Mouse (Mus musculus) liver, embryonic 14.5 days (tissue): ENCODE results near the gene Mptx2. TPM values are rescaled to one million over a fixed set of nuclear protein-coding genes. Genes with fewer than 3 reads are reported as not detected.

Source experiments
- ATAC-seq: fragments of 200-750 bp; cut with Nextera tagmentation; 2 replicates; pipeline ENCODE4 v1.8.0; 2017; ENCODE audit warnings: moderate number of reproducible peaks, mild to moderate bottlenecking, moderate library complexity; ENCODE audit not compliant: insufficient read depth
- DNase-seq, 3 experiments: peaks; one replicate each; pipeline ENCODE4 v3.0.0-alpha.2; 2012 to 2013; ENCODE audit warnings: low read depth in 3 of 3, low spot score in 3 of 3
- H3K27ac ChIP-seq: fragments of 300-500 bp; sonication (generic); 2 replicates; pipeline ENCODE4 v1.5.1; 2014; ENCODE audit warnings: moderate library complexity, mild to moderate bottlenecking, control low read depth, inconsistent platforms
- H3K27me3 ChIP-seq: fragments of 300-500 bp; sonication (generic); 2 replicates; pipeline ENCODE4 v1.6.1; 2014; ENCODE audit warnings: mild to moderate bottlenecking, low read length, moderate library complexity; ENCODE audit not compliant: control insufficient read depth, insufficient read depth
- H3K36me3 ChIP-seq: fragments of 300-500 bp; sonication (generic); replicated peaks from 2 replicates; pipeline ENCODE4 v1.6.1; 2014; ENCODE audit warnings: low read depth; ENCODE audit not compliant: control insufficient read depth, insufficient read depth
- H3K4me1 ChIP-seq, 2 experiments: fragments of 200-500 bp in 1 of 2; fragments of 300-500 bp in 1 of 2; sonication (generic) in 1 of 2; replicated peaks; 2 replicates each; pipeline ENCODE4 v1.6.1; 2012 to 2014; ENCODE audit warnings: antibody characterized with exemption in 1 of 2, inconsistent platforms in 1 of 2, low read length in 1 of 2; ENCODE audit not compliant: control insufficient read depth in 2 of 2, insufficient read depth in 2 of 2
- H3K4me2 ChIP-seq: fragments of 300-500 bp; sonication (generic); 2 replicates; pipeline ENCODE4 v1.6.1; 2014; ENCODE audit warnings: low read depth, mild to moderate bottlenecking, control low read depth, moderate library complexity
- H3K4me3 ChIP-seq, 2 experiments: fragments of 200-500 bp in 1 of 2; fragments of 300-500 bp in 1 of 2; sonication (generic) in 1 of 2; 2 replicates each; pipeline ENCODE4 v1.5.1; 2012 to 2014; ENCODE audit warnings: low read depth in 2 of 2, low read length in 2 of 2, mild to moderate bottlenecking in 2 of 2, control low read depth in 1 of 2, inconsistent platforms in 1 of 2, moderate library complexity in 1 of 2; ENCODE audit not compliant: insufficient read depth in 1 of 2
- H3K9ac ChIP-seq: fragments of 300-500 bp; sonication (generic); replicated peaks from 2 replicates; pipeline ENCODE4 v1.6.1; 2014; ENCODE audit warnings: mild to moderate bottlenecking, control low read depth, moderate library complexity
- H3K9me3 ChIP-seq: fragments of 300-500 bp; sonication (generic); 2 replicates; pipeline ENCODE4 v1.6.1; 2016; ENCODE audit warnings: low read length, mixed read lengths; ENCODE audit not compliant: control insufficient read depth
- CTCF ChIP-seq: IDR thresholded peaks from 2 replicates; pipeline ENCODE4 v1.5.1; 2016; ENCODE audit warnings: antibody characterized with exemption, low read depth, control low read depth
- EP300 ChIP-seq: IDR thresholded peaks from 2 replicates; pipeline ENCODE4 v1.6.1; 2016; ENCODE audit warnings: antibody characterized with exemption, low read depth
- WGBS: fragments of 180-500 bp; shearing (Covaris S2); extraction: QIAGEN DNeasy Blood & Tissue Kit; methylation state at CpG from one replicate; pipeline ENCODE4 v1.1.7; 2014; ENCODE audit not compliant: insufficient replicate concordance; 5-methylcytosine and 5-hydroxymethylcytosine counted together
- polyA plus RNA-seq, 2 experiments: library from polyadenylated mRNA; depleted of rRNA in 1 of 2; stranded (reverse) in 1 of 2; unstranded in 1 of 2; fragments of >200 nt; fragmentation: Nextera tagmentation in 1 of 2; extraction: Ambion mirVana in 1 of 2; gene quantifications; 2 replicates each; pipeline versions ENCODE4 v1.2.1 to v1.2.3; 2012 to 2014

Gene Mptx2
- polyA plus RNA-seq (2012; rRNA removed): not detected in 2 replicates
- polyA plus RNA-seq (2014; fragmentation: Nextera tagmentation; extraction: Ambion mirVana): not detected in 2 replicates

GRCm38 (mm10) chr1:173277677-173278076, at the start of gene Mptx2:
TSS of gene Mptx2 (minus strand) at chr1:173277777.
- ATAC-seq: no peak
- Histone ChIP-seq H3K36me3 (no peaks in the 10 kb centered on the region), H3K9ac (no peak within 1 kb of the TSS), H3K4me1 (no peaks in the 10 kb centered on the region), H3K27ac (no peak within 1 kb of the TSS), H3K9me3 (no peaks in the 10 kb centered on the region), H3K4me3 (no peak within 1 kb of the TSS), H3K4me2 (no peak within 1 kb of the TSS), H3K27me3 (no peaks in the 10 kb centered on the region)
- no peak for TF ChIP-seq EP300
- no peak for DNase-seq
- 43% methylated on average over 3 of the region's 3 CpGs for WGBS

DNA sequence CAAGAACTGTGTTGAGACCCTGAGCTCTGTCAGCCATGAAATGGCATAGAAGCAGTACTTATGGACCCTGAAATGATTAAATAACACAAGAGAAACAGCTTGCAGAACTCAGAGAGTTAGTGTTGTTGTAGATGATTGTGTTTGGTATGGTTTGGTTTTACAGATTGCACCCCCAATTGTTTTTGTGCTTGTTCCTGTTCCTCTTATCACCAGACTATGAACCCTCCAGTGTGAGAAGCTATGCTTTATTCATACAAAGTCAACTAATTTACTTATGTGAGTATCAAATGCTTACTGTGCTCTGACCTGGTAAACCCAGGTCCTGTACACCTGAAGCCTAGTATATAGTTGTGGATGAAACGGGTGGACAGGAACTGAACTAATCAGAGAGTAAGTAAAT, 49.0 kb upstream of the Mptx2 start:
- peak overlapping the region; percentile 34 for H3K27ac ChIP-seq
- TF ChIP-seq EP300: no peak
- no peak for TF ChIP-seq CTCF
- H3K4me2 ChIP-seq: no peak overlapping the region
- no peaks in the 10 kb centered on the region for H3K9me3 ChIP-seq
- H3K4me3 ChIP-seq: no peak overlapping the region
- ATAC-seq (no peak), DNase-seq (no peak)
- WGBS: 55% methylated on average over 1 of the region's 1 CpGs
- H3K4me1 ChIP-seq: peaks cover 52% of the 10 kb centered on the region in 2 experiments
- H3K9ac ChIP-seq: no peak overlapping the region
- no peaks in the 10 kb centered on the region for H3K27me3 ChIP-seq
- peaks cover 6% of the 10 kb centered on the region for H3K36me3 ChIP-seq

- DNase-seq (peak in 1 of 3 experiments; percentile 58), ATAC-seq (peak; percentile 22)
- Histone ChIP-seq H3K4me2 (peak overlapping the region; percentile 39), H3K4me1 (peaks cover 52% of the 10 kb centered on the region in 2 experiments), H3K27ac (peak overlapping the region; percentile 31), H3K9ac (0 out of 2 replicates have a peak overlapping the region, but pooled peaks have one; percentile 2), H3K9me3 (no peaks in the 10 kb centered on the region), H3K36me3 (peaks cover 2% of the 10 kb centered on the region; the same call in 1 of the 2 replicates), H3K4me3 (no peak overlapping the region), H3K27me3 (no peaks in the 10 kb centered on the region)
- 85% methylated on average over 1 of the region's 1 CpGs for WGBS
- TF ChIP-seq EP300 (peak; percentile 72), CTCF (no peak)
These were observed 47.8 kb upstream of the Mptx2 start for GRCm38 (mm10) chr1:173325395-173325794.

- 65% methylated on average over 4 of the region's 4 CpGs for WGBS
- no peak for TF ChIP-seq EP300
- TF ChIP-seq CTCF: no peak
- H3K4me1 ChIP-seq: peaks cover 48 to 49% of the 10 kb centered on the region in 2 experiments
These were observed 47.4 kb upstream of the Mptx2 start for GRCm38 (mm10) chr1:173324961-173325360.

DNA sequence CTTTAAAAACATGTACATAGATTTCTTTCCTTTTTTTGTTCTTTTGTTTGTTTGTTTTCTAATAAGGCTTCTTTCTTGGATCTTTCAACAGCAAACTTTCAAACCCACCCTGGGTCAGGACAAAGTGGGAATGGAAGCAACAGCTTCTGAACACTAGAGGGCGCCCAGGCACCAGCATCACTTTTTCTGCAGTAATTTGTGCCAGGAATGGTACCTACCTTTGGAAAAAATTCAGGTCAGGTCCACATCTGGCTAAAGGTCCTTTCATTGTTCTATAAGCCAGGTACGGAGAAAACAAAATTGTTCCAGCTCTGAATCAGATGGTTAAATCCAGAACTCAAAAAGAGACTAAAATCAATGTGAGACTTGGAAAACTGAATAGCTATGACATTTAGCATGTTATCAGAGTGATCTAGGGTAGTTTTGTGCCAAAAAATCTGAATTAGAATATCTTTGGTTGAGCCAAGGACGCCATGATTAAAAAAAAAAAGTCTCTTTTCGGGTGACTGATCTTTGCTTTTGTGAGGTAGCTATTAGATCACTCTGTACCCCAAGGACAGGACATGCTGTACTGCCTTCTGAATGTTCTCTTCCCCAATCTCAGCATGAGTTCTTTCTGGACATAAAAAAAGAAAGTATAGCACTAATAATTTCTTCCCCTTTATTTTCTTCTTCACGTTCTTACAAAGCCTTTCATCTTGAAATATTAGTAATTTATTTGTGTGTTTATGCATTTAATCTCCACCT, 46.4 kb upstream of the Mptx2 start:
- no peak for ATAC-seq
- TF ChIP-seq EP300 (no peak), CTCF (peak; percentile 89)
- H3K4me2 ChIP-seq: no peak overlapping the region
- H3K27me3 ChIP-seq: no peaks in the 10 kb centered on the region
- no peaks in the 10 kb centered on the region for H3K9me3 ChIP-seq
- peaks cover 39 to 43% of the 10 kb centered on the region in 2 experiments for H3K4me1 ChIP-seq
- 19% methylated on average over 5 of the region's 5 CpGs for WGBS
- H3K27ac ChIP-seq: 0 out of 2 replicates have a peak overlapping the region, but pooled peaks have one; percentile 11
- no peak for DNase-seq
- H3K36me3 ChIP-seq: peaks cover 2% of the 10 kb centered on the region; the same call in 1 of the 2 replicates
- H3K9ac ChIP-seq: no peak overlapping the region
- H3K4me3 ChIP-seq: no peak overlapping the region

More at GRCm38 (mm10) chr1:173324961-173325360, 47.4 kb upstream of the Mptx2 start:
- no peak for DNase-seq
- Histone ChIP-seq H3K27ac (no peak overlapping the region), H3K9me3 (no peaks in the 10 kb centered on the region), H3K9ac (no peak overlapping the region), H3K27me3 (no peaks in the 10 kb centered on the region), H3K36me3 (peaks cover 2% of the 10 kb centered on the region; the same call in 1 of the 2 replicates), H3K4me3 (no peak overlapping the region), H3K4me2 (peak overlapping the region; percentile 39; the same call in 1 of the 2 replicates)
- ATAC-seq: no peak
